Mouse (Mus musculus) embryonic fibroblast, embryonic 13.5 days (primary cell): Measurements from ENCODE around the gene Ndufs4.

ENCODE experiments used
- CTCF ChIP-seq: IDR thresholded peaks from 2 replicates; pipeline ENCODE4 v1.5.1; 2011; ENCODE audit warnings: mild to moderate bottlenecking, control low read depth, low read length, moderate library complexity, borderline replicate concordance; ENCODE audit not compliant: insufficient read depth
- POLR2A ChIP-seq: IDR thresholded peaks from 2 replicates; pipeline ENCODE4 v1.6.1; 2011; ENCODE audit warnings: low read depth, mild to moderate bottlenecking, control low read depth, low read length, moderate library complexity

DNA sequence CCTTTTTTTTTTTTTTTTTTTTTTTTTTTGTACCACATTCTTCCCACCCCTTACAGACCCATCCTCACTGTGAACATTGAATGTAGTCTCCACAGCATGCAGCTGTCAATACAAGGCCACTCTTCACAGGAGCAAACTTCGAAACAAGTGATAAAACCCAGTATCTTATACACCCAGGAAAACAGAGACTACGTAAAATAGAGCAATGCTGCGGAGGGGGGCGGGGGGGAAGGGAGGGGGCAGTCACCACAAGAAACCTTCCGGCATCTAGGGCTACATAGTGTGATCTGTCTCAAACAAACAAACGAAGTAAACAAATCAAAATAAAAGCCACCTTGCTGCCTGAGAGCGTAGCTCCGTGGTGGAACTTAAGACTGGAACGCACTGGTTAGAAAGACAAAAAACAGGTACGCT is 977 bp downstream of the Ndufs4 start:
- TF ChIP-seq CTCF: no peak
- no peak for TF ChIP-seq POLR2A
